Mouse (Mus musculus): ENCODE data around the gene Olfr1419.
A peak's percentile ranks its signal among the peaks of the same experiment; 100 is the strongest.
"Not testable (repeated sequence)": the region's sequence is repeated elsewhere in the genome, so short reads cannot be mapped to it uniquely, and the experiment has no call there.

The Olfr1419 gene

DNA sequence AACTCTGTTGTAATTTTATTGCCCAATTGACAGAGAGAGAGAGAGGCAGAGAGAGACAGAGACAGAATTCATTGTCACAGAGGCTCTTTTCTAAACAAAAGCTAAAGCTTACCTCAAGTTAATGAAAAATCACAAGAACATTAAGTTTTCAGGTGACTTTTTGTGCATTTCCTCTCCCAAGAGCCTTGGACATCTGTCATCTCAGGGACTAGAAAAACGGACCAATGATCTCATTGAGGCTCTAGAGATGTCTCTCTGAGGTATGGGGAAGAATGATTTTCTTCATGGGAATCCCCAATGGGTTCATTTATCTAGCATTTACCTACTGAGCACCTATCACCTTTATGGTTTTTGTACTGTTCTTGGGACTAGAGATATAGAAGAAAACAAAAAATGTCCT lies at the start of gene Olfr1419:
Gene Olfr1419, minus strand, starts transcription at position 101 of the 400 bp plus-strand sequence.
- DNase-seq (ENCODE audit: low spot score) = no peak

DNA sequence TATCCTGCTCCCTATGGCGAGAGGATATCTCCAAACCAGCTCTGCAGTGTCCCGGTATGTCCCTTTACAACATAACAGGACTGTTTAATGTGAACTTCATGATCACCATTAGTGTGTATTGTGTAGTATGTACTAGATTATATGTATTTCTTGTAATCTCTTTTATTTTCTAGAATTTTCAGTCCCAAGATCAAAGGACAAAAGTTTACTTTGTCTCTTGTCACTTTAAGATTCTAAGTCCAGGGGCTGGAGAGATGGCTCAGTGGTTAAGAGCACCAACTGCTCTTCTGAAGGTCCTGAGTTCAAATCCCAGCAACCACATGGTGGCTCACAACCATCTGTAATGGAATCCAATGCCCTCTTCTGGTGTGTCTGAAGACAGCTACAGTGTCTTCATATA lies 47.6 kb upstream of the Olfr1419 start:
- DNase-seq (ENCODE audit: low spot score) = not testable (repeated sequence)

DNA sequence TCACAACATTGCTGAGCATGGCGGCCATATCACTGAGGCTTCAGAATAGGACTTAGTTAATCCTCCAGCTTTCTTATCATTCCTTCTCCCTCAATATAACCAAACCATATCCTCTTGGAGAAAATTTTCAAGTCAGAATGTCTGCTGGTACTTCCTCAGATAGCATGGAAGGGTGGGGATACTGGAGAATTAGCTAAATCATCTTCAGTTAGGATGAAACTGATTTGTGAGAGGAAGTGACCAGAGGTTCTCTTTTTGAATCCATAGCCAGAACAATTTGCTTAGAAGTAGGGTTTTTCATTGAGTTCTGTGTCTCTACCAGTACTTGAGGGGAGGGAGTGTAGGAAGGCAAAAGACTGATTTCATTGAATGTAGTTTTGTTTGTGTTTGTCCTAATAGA lies 47.2 kb upstream of the Olfr1419 start:
- no peak for DNase-seq (ENCODE audit: low spot score)

DNA sequence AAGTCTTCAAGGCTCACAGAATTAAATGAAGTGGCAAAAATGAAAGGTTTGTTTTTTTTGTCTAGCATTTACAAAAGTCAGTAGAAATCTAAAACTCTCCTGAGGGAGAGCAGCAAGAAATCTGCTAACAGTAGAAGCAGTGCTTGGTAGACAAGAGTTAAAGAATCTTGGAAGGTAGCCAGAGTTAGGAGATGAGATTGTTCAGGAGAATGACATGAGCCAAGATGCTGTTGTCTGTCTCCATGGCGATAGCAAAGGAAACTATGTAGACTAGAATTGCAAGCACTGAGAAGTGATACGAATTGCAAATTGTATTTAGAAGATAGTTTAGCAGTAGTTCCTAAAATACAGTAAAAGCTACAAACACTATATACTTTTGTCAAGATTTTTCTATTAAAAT lies 40.9 kb upstream of the Olfr1419 start:
- no peak for DNase-seq (ENCODE audit: low spot score)

DNA sequence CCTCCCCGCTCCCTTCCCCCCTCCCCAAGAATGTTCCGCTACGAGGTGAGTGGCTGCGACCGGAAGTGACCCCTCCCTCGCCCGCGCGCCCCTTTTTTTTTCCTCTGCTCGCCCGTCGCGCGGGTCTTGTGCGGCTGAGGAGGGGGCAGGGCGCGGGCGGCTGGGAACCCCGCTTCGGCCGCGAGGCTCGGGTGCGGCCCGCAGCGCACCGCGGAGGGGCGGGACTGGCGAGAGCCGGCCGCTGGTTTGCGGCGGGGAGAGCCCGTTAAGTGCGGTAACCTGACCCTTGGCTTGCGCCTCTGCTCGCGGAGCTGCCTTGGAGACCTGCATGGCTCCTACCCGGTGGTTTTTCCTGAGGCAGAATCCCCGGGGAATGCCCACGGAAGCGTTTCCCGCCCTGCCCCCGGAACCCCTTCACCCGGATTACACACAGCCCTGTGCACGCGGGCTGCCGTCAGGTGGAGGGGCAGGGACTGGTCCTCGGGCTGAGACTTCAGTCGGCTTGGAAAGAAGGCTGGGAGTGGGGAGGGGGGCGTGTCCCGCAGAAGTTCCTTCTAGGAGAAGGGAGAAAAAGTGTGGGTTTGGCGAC lies 37.7 kb upstream of the Olfr1419 start:
- DNase-seq (ENCODE audit: low spot score) = no peak

DNA sequence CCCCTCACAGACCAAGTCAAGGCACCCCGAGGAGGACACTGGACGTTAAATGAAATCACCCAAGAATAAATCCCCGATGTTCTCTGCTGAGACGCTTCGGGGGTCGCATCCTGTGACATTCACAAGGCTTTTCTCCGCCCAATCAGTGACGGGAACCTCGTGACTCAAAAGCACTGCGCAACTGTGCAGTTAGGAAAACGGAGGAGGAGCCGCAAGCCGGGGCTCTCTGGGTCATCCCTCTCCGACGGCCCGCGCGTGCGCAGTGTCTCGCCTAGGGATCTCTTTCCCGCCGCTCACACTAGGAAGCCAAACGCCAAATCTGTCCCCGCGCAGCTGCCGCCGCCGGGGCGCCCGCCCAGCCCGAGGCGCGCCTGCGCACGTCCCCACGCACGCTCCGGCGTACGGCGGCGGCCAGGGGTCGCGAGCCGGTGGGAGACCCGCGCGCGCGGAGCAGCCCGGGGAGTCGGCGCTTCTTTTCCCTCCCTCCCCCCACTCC lies 37.2 kb upstream of the Olfr1419 start, which contains the start of gene Patl1:
Gene Patl1, plus strand, starts transcription at position 363 of the 496 bp plus-strand sequence.
- DNase-seq (ENCODE audit: low spot score) = peak; percentile 99

DNA sequence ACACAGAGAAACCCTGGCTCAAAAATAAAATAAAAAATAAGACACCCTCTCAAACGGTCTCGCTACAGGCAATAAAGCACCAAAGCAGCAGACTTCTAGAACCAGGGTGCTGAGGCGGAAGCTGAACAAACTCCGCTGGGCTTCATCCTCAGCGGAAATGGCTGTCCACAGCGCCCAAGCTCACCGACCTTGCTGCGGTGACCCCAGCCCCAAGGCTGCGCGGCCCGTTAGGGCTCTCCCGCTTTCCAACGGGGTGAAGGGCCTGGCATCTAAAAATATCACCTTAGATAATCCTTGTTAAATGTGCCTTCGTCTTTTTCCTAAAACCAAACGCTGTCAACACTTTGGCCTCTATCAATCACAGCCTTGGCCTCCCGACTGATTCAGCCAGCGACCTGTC lies 36.7 kb upstream of the Olfr1419 start:
- no peak for DNase-seq (ENCODE audit: low spot score)

DNA sequence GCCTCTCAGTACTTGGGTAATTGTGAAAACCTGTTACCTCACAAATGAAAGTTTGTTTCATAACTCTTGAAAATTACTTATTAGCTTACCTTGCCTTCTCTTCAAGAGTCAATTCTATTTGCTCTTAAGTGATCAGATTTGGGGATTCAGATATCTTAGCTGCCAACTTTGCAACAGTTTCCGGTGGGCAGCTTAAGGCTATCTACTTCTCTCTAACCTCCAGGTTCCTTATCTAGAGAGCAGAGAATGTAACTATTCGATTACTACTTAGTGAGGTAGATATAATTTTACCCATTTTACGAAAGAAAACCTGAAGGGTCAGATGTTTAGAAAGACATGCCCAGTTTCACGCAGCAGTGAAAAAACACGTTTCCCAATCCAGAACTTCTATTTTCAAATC lies 36.1 kb upstream of the Olfr1419 start:
- DNase-seq (ENCODE audit: low spot score) = no peak

DNA sequence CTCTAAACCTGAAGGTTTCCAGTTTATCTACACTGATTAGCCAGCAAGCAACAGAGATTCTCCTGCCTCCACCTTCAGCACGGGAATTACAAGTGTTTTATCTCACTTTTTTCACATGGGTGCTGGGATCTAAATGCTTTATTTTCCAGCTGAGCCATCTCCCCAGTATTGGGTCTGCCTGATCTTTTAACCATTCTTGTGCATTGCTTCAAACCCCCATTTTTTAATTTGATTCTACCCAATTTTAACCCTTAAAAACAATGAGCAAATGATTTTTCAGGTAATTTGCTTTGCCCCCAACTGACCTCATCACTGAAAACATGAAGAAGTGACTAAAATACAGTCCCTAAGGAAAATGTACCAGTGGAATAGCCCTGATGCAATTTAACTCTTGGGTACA lies 11.4 kb upstream of the Olfr1419 start, which contains the start of gene Olfr1420:
Gene Olfr1420, plus strand, starts transcription at position 301 of the 400 bp plus-strand sequence.
- no peak for DNase-seq (ENCODE audit: low spot score)

DNA sequence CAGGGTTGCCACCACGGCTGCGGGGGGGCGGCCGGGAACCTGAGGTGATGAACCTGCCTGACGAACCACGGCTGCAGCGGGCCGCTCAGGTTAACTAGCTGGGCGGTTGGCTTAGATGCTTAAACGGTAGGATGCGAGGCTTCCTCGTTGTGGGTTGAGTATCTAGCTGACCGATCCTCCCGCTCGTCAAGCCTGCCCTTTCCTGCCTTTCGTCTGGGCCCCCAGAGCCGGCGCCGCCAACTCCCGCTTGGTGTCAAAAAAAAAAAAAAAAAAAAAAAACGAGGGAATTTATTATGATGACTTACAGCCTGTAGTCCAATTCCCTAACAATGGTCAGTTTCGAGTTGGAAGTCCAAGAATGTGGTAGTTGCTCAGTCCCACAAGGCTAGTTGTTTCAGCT lies 3.5 kb upstream of the Olfr1419 start:
- not testable (repeated sequence) for DNase-seq (ENCODE audit: low spot score)

DNA sequence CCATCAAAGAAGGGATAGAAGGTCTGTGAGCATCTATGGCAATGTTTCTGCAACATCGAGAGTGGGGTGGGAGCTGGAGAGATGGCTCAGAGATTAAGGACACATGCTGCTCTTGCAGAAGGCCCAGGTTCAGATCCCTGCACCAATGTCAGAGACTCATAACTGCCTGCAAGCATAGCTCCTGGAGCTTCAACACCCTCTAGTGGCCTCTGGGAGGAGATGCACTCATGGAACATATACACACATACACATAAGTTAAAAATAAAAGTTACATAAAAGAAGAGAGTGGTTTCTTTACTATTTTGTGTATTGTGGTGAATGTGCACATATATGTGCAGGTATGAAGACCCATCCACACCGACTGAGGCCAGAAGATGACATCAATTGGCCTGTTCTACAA lies 7.1 kb downstream of the Olfr1419 start:
- no peak for DNase-seq (ENCODE audit: low spot score)

DNA sequence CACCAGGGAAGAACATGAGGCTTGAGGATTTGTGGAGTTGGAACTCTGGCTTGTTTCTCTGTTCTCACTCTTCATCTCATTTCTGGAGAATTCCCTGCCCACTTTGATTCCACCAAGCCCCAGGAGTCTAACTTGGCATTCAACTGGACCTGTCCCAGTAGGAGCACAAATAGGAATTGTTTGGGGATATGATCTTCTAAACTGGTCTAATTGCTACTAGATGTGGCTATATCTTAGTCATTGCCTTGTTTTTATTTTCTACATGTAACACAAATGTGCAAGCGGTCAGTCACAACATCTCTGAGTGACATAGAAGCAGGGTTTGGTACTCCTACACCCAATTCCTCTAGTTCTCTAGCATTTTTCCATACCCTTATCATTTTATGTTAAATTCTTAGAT lies 13.9 kb downstream of the Olfr1419 start, which contains the start of gene Olfr1418:
Gene Olfr1418, minus strand, starts transcription at position 101 of the 400 bp plus-strand sequence.
- DNase-seq (ENCODE audit: low spot score) = no peak

DNA sequence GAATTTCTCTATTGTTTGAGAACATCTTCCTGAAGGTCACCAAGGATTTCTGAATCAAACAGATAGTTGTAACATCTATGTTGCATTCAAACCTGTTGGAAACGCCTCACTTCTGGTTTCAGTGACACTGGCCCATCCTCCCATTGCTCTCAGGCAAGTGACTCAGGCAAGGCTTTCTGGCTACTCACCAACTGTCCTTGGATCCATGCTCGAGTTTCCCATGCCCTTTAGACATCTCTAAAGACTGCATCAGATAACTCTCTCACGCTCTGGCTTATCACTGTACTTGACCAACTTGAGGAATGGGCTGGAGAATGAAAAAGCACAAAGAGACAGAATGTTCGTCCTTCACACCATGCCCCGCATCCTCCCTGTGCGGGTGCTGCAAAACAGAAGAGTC lies 18.4 kb downstream of the Olfr1419 start:
- no peak for DNase-seq (ENCODE audit: low spot score)

DNA sequence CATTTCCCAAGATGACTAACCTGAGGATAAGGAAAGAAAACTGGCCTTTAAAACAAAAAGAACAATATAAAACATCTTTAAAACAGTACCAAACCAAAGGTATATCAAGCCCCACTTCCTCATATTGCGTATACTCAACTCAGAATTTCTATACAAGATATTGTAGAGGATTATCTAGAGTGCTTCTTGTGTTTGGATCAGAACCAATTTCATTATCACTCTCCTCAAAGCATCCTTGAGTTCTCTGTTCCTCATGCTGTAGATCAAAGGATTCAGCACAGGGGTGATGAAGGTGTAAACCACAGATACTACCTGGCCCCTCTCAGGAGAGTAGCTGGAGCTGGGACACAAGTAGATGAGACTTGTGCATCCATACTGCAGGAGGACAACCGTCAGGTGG lies 20.1 kb downstream of the Olfr1419 start:
- no peak for DNase-seq (ENCODE audit: low spot score)

DNA sequence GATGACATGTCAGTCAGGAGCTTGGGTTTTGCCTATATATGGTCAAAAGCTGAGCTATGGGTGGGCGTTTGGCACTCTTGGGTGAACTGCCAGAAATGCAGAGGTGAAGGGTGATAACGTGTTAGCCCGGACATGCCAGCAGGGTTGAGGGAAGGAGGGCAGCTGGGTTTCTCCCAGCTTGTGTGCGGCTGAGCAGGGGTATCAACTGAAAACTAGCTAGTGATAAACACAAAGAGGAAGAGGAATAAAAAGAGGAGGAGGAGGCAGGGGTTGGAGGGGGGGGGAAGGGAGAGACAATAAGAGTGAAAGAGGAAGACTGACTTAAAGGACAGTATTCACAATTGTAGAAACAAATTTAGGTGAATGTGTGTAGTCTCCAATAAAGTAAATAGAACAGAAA lies 22.3 kb downstream of the Olfr1419 start:
- DNase-seq (ENCODE audit: low spot score) = no peak

DNA sequence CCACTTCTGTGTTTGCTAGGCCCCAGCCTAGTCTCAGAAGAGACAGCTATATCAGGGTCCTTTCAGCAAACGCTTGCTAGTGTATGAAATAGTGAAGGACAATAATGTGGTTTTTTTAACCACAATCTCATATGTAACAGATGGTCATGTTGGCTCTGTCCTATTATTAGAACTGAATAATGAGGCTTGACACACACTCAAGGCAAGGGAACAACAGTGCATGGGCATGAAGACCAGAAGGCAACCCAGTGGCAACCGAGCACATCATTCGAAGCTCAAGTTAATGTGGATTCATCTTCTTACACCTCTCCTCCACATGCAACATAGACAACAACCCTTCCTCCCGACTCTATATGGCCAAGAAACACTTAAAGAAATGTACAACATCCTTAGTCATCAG lies 28.6 kb downstream of the Olfr1419 start:
- no peak for DNase-seq (ENCODE audit: low spot score)

DNA sequence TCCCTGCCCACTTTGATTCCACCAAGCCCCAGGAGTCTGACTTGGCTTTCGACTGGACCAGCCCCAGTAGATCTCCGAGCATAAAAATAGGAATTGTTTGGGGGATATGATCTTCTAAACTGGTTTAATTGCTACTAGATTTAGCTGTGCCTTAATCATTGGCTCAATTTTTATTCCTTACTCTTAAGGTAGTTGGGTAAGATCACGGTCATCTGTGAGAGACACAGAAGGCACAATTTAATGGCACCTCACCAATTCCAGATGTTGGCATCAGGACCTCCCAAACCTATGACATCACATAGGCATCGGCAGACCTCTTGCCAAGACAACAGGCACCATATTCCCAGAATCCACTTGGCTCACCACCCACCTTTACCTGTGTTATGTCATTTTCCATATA lies 35.8 kb downstream of the Olfr1419 start, which contains the start of gene Olfr1417:
Gene Olfr1417, minus strand, starts transcription at position 101 of the 400 bp plus-strand sequence.
- no peak for DNase-seq (ENCODE audit: low spot score)

DNA sequence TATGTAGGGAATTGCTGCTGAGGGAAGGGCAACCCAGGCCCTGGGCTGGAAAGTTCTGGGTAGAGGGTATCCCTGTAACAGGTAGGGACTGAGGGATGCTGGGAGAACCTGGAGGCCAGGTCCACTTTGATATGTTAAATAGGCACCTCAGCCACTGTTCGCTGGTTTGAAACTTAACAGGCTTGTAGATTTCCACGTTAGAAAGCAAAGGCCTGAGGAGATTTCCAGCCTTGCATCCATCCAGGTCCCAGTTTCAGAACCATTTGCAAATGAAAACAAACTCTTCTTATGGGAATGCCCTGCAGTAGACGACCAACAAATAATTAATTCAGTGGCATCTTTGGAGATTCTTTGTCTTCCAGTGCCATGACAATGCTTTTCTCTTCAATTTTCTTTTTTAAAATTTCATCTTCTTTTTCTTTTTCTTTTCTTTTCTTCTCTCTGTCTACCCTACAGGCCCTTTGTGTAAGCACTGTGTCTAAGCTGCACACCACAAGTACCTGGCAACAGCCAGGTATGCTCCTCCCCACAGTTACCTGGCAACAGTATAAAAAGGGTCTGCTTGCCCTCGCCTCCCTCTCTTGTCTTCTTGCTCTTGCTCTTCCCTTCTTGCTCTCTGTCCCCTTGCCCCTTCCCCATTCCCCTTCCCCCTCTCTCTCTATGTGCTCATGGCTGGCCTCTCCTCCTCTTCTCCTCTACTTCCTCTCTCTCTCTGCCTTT lies 51.4 kb downstream of the Olfr1419 start:
- DNase-seq (ENCODE audit: low spot score) = no peak

DNA sequence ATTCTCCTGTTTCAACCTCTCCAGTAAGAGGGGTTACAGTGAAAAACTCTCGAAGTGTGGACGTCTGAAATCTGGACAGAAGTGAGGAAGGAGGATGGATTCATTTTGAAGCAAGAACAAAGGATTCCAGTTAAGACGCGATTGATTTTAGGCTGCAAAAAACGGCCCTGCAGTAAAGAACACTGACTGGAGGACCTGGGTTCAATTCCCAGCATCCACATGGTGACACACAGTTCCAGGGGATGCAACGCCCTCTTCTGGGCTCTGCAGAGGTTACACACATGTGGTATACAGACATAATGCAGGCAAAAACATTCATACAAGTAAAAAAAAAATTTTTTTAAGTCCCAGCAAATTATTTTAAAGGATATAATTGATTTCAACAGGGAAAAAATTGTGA lies 54.7 kb downstream of the Olfr1419 start:
- DNase-seq (ENCODE audit: low spot score) = no peak

DNA sequence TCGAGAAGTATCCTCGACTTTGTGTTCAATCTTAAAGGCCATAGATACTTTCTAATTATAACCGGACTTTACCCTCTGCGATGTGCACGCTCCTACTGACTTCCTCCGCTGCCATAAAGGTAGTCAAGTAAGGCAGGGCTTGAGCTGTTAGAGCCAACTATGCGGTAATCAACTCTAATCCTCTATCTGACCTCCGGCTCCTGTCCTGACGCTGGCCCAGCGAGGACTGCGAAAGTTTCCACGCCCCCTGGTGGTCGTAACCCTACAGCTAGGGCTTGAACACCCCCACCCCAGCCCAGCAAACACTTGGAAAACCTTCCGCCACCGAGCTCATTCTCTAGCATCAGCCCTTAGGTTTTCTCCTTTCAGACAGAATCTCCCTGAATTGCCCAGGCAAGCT lies 55.1 kb downstream of the Olfr1419 start:
- DNase-seq (ENCODE audit: low spot score) = peak; percentile 94

DNA sequence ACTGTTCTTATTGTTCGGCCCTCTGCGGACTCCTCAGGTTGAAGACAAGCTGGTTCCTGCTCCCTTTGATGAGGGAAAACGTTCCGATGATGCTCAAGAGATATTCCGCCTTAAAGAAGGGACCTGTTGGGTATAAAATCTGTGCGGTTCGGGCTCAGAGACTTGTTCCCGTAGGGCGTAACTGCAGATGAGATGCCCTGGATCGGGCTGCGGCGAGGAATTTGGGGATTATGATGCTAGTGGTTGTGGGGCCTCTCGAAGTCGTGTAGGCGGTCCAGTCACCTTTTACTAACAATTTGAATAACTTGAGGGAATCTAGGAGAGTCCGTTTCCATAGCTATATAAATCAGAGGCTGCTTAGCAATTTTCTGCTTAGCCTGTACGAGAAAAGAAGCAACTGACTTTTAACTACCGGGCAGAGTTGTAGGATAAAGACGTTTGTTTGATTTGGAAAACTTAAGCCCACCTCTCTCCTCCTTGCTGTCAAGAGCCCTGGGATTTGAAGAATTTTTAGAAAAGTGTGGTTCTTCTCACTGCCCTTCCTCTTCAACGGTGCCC lies 55.7 kb downstream of the Olfr1419 start, which contains the start of gene Stx3:
Gene Stx3, minus strand, starts transcription at position 261 of the 558 bp plus-strand sequence.
- DNase-seq (ENCODE audit: low spot score) = no peak
